Mouse (Mus musculus) G1E (cell line): ENCODE data around the gene Ncam2.

ENCODE experiments used
- CTCF ChIP-seq: IDR thresholded peaks from 2 replicates; pipeline ENCODE4 v1.5.1; 2012; ENCODE audit warnings: low read depth, low read length, inconsistent platforms, mixed read lengths
- TAL1 ChIP-seq: conservative IDR thresholded peaks from 2 replicates; pipeline ENCODE4 v1.6.1; 2012; ENCODE audit warnings: low read depth, low read length, inconsistent platforms, mixed read lengths

GRCm38 (mm10) chr16:81204405-81205034 lies 4.0 kb downstream of the Ncam2 start:
- no peak for TF ChIP-seq CTCF
- no peak for TF ChIP-seq TAL1
